In the genomic region with DNA sequence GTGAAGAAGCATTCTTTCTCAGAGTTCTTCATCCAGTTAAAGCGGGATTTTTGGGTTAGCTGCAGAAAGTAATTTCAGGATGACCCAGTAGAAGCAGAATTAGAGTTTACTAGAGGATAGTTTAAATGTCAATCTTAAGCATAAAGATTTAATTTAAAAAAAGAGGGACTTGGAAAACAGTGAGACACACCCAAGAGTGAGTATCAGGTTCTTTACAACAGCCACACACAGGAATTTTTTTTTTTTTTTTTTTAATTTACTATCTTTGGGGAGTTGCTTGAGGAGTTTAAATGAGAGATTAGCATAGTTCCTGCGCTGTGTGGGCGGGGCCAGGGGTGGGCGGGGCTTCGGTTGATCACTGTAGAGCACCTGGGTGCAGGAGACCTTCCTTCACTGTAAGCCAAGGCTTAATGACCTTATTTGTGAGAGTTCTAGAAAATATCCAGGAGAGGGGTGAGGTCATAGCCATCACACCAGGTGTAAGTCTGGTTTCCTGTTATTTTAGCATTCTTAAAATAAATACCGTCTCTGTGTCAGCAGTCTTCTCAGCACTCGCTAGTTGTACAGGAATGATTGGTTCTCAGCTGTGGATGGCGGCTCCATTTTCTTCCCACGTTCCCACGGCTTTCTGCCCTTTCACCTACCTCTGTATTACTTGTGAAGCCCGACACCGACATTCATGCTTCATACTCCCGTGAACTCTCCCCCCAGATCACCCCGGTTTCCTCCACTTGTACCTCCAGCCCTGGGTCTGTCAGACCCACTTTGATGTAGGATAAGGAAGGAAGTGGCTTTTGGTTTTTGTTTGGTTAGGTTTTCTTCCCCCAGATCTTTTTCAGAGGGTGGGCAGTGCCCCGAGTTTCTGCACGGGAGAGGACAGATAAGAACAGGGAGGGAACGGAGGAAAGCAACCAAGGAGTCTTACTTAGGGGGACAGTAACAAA, we compare ENCODE assay signal across 10 mouse cellular contexts. TPM values are rescaled to one million over a fixed set of nuclear protein-coding genes. Genes with fewer than 3 reads are reported as not detected.
DNase-seq lines count a peak whose midpoint lies in the region; ATAC-seq and TF ChIP-seq lines count a peak whose summit lies in the region.
"Had no signal": no experiment of that assay in that cellular context is flagged by ENCODE, and none has a peak within 500 bp of the region (broad histone marks: within the 10 kb centered on the region; RNA-seq: fewer than 3 reads in every experiment).

No protein-coding gene starts in this region.

- peak overlapping the region; percentile 34; the same call in 1 of the 2 replicates for H3K9ac ChIP-seq in heart, embryonic 11.5 days (ENCODE audit: low read depth, low read length)
- no peak overlapping the region for H3K9ac ChIP-seq in embryonic facial prominence, embryonic 14.5 days (ENCODE audit: low read depth, low read length)
- H3K9ac ChIP-seq in liver, postnatal 0 days (replicated peaks) = peak overlapping the region; percentile 5; the same call in 1 of the 2 replicates

- H3K4me3 ChIP-seq in heart, embryonic 11.5 days (ENCODE audit: low read depth, low read length) = peak overlapping the region; percentile 25
- H3K4me3 ChIP-seq in embryonic facial prominence, embryonic 14.5 days (ENCODE audit: low read depth, low read length) = no peak overlapping the region
- H3K4me3 ChIP-seq in liver, postnatal 0 days (ENCODE audit: low read depth, low read length) = peak overlapping the region; percentile 32

- DNase-seq in heart, adult 18-20 months = no peak
- peak; percentile 78 for DNase-seq in CD4-positive helper T cell, adult 2 months (ENCODE audit: low read depth, low spot score)
- no peak for DNase-seq in embryonic facial prominence, embryonic 14.5 days (ENCODE audit: low spot score)
- DNase-seq in liver, postnatal 0 days = peak; percentile 79
- no peak for DNase-seq in adipocyte (ENCODE audit: low spot score)
- no peak for DNase-seq in frontal cortex, postnatal 10 days (ENCODE audit: low spot score in 2 of 2)
- no peak for DNase-seq in left cerebral cortex, adult 9 months (ENCODE audit: low spot score in 2 of 2)
- DNase-seq: kidney, postnatal 4 days had no signal

- ATAC-seq in heart, embryonic 11.5 days (replicated peaks; ENCODE audit: insufficient number of reproducible peaks, low FRiP score, low TSS enrichment) = no peak
- ATAC-seq in embryonic facial prominence, embryonic 14.5 days (ENCODE audit: low read depth) = peak; percentile 77; the same call in 1 of the 2 replicates
- peak; percentile 92 for ATAC-seq in liver, postnatal 0 days
- ATAC-seq: Patski had no signal

- peak overlapping the region; percentile 63 for H3K4me2 ChIP-seq in heart, embryonic 11.5 days
- peak overlapping the region; percentile 37; the same call in 1 of the 2 replicates for H3K4me2 ChIP-seq in embryonic facial prominence, embryonic 14.5 days (ENCODE audit: low read depth, low read length)
- peak overlapping the region; percentile 67 for H3K4me2 ChIP-seq in liver, postnatal 0 days (ENCODE audit: low read depth, low read length)

- TF ChIP-seq CTCF in liver, postnatal 0 days (IDR thresholded peaks at IDR 0.05; ENCODE audit: low read depth) = no peak

- no peaks in the 10 kb centered on the region for H3K27me3 ChIP-seq in heart, embryonic 11.5 days (ENCODE audit: control insufficient read depth, insufficient read depth, low read length)
- no peaks in the 10 kb centered on the region for H3K27me3 ChIP-seq in embryonic facial prominence, embryonic 14.5 days (replicated peaks; ENCODE audit: control insufficient read depth, insufficient read depth, low read length)
- no peaks in the 10 kb centered on the region for H3K27me3 ChIP-seq in liver, postnatal 0 days (ENCODE audit: insufficient read depth, low read length)

- H3K4me1 ChIP-seq in heart, embryonic 11.5 days (ENCODE audit: control insufficient read depth, insufficient read depth, low read length) = peaks cover 11% of the 10 kb centered on the region
- peaks cover 4% of the 10 kb centered on the region; the same call in 1 of the 2 replicates for H3K4me1 ChIP-seq in embryonic facial prominence, embryonic 14.5 days (ENCODE audit: control insufficient read depth, insufficient read depth, low read length)
- H3K4me1 ChIP-seq in liver, postnatal 0 days (ENCODE audit: insufficient read depth) = peaks cover 11% of the 10 kb centered on the region

- WGBS in heart, embryonic 11.5 days (ENCODE audit: insufficient replicate concordance) = 16% methylated on average over 17 of the region's 17 CpGs
- WGBS in embryonic facial prominence, embryonic 14.5 days = 20% methylated on average over 17 of the region's 17 CpGs
- WGBS in liver, postnatal 0 days (ENCODE audit: insufficient replicate concordance) = 8% methylated on average over 17 of the region's 17 CpGs

- no peaks in the 10 kb centered on the region for H3K36me3 ChIP-seq in heart, embryonic 11.5 days (ENCODE audit: control insufficient read depth, insufficient read depth, low read length)
- no peaks in the 10 kb centered on the region for H3K36me3 ChIP-seq in embryonic facial prominence, embryonic 14.5 days (ENCODE audit: control insufficient read depth, insufficient read depth, low read length)
- H3K36me3 ChIP-seq in liver, postnatal 0 days (replicated peaks; ENCODE audit: insufficient read depth, low read length) = no peaks in the 10 kb centered on the region

- no peak overlapping the region for H3K27ac ChIP-seq in heart, embryonic 11.5 days (ENCODE audit: low read depth, low read length)
- H3K27ac ChIP-seq in embryonic facial prominence, embryonic 14.5 days (replicated peaks; ENCODE audit: low read depth, low read length) = no peak overlapping the region
- no peak overlapping the region for H3K27ac ChIP-seq in liver, postnatal 0 days (ENCODE audit: low read depth)

- TF ChIP-seq EP300 in liver, postnatal 0 days (IDR thresholded peaks at IDR 0.05; ENCODE audit: low read depth) = 0 out of 2 replicates have a peak, but pooled peaks have one; percentile 43

- no peaks in the 10 kb centered on the region for H3K9me3 ChIP-seq in heart, embryonic 11.5 days (replicated peaks; ENCODE audit: control insufficient read depth, low read length)
- H3K9me3 ChIP-seq in embryonic facial prominence, embryonic 14.5 days (ENCODE audit: control insufficient read depth, low read length) = no peaks in the 10 kb centered on the region
- no peaks in the 10 kb centered on the region for H3K9me3 ChIP-seq in liver, postnatal 0 days (ENCODE audit: low read length)

RNA-seq across cellular contexts. Expression of gene Tbc1d1, which starts 6.6 kb away (rescaled TPM):
- polyA plus RNA-seq in heart, embryonic 11.5 days (2014; fragmentation: Nextera tagmentation; extraction: Ambion mirVana) = 36.3 and 41.5 TPM in 2 replicates
- 10 to 100 TPM; 11.0 to 13.3 TPM for total RNA-seq in heart, adult 18-20 months (2021)
- 19.1 and 21.5 TPM in 2 replicates for polyA plus RNA-seq in embryonic facial prominence, embryonic 14.5 days (2014; fragmentation: Nextera tagmentation; extraction: Ambion mirVana)
- polyA plus RNA-seq in liver, postnatal 0 days (2015; fragmentation: Nextera tagmentation; extraction: Ambion mirVana) = 3.6 and 5.0 TPM in 2 replicates

RNA-seq across cellular contexts. Expression of gene Pgm2, which starts 56.7 kb away (rescaled TPM):
- 18.1 and 20.2 TPM in 2 replicates for polyA plus RNA-seq in heart, embryonic 11.5 days (2014; fragmentation: Nextera tagmentation; extraction: Ambion mirVana)
- 1 to 10 TPM; 4.7 to 4.9 TPM for total RNA-seq in heart, adult 18-20 months (2021)
- polyA plus RNA-seq in embryonic facial prominence, embryonic 14.5 days (2014; fragmentation: Nextera tagmentation; extraction: Ambion mirVana) = 24.5 and 28.9 TPM in 2 replicates
- 9.7 and 11.9 TPM in 2 replicates for polyA plus RNA-seq in liver, postnatal 0 days (2015; fragmentation: Nextera tagmentation; extraction: Ambion mirVana)

Comparison
In these comparisons a context has a peak if more than half of its experiments do, and no peak if none do; other contexts are left out.
1. DNase-seq: peak in CD4-positive helper T cell, adult 2 months (single experiment) and liver, postnatal 0 days (single experiment); none in heart, adult 18-20 months (0 of 2), embryonic facial prominence, embryonic 14.5 days (single experiment), adipocyte (single experiment), frontal cortex, postnatal 10 days (0 of 2) and left cerebral cortex, adult 9 months (0 of 2).
2. Peak in every context shown above with its lines, with median percentiles within 50 percentile points of each other: H3K4me2 ChIP-seq.